Mouse (Mus musculus): ENCODE data around the gene Selenoi.

DNA sequence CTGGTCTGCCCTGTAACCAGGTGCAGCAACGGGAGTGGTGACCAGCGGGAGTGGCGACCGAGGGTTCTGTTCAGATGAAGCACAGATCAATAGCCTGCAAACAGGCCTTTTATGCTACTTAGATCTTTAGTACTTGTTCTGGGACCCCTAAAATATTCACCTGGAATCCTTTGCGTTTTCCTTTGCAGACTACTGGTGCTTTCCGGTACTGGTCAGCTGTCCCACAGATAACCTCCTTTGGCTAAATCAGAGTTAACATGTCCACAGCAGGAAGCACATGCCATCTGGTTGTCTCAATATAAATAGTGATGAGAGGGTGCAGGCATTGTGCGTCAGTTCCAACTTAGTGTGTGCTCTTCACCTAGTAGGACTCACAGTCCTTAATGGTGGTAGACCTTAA is 26.4 kb downstream of the Selenoi start:
- TF ChIP-seq TAL1 (IDR thresholded peaks at IDR 0.05; ENCODE audit: low read length) (no peak), GATA1 (IDR thresholded peaks at IDR 0.05; ENCODE audit: low read length) (no peak)
